Mouse (Mus musculus): ENCODE data around the gene Ccdc174. TPM values are rescaled to one million over a fixed set of nuclear protein-coding genes. Genes with fewer than 3 reads are reported as not detected.

The Ccdc174 gene
- polyA plus RNA-seq, 1 experiment = 4.2 TPM

GRCm38 (mm10) chr6:91917286-91917685 is 39.4 kb downstream of the Ccdc174 start:
- H3K36me3 ChIP-seq (ENCODE audit: control insufficient read depth, insufficient read depth, low read length) = no peaks in the 10 kb centered on the region
- no peak overlapping the region for H3K27ac ChIP-seq (ENCODE audit: insufficient read depth, low read depth, low read length)
- TF ChIP-seq CTCF (conservative IDR thresholded peaks at IDR 0.05; ENCODE audit: insufficient read depth, insufficient read length, low read depth, low read length) (no peak), POLR2A (IDR thresholded peaks at IDR 0.05; ENCODE audit: low read depth, low read length) (no peak)
- H3K27me3 ChIP-seq (replicated peaks; ENCODE audit: control insufficient read depth, insufficient read depth, low read length) = no peaks in the 10 kb centered on the region
- H3K4me3 ChIP-seq (ENCODE audit: insufficient read depth, low read depth, low read length) = no peak overlapping the region
- 26% methylated on average over 4 of the region's 4 CpGs for WGBS
- DNase-seq = no peak
- H3K4me1 ChIP-seq (ENCODE audit: control insufficient read depth, insufficient read depth, low read length) = no peaks in the 10 kb centered on the region

- no peak overlapping the region for H3K27ac ChIP-seq (ENCODE audit: insufficient read depth, low read depth, low read length)
- no peaks in the 10 kb centered on the region for H3K4me1 ChIP-seq (ENCODE audit: control insufficient read depth, insufficient read depth, low read length)
- H3K36me3 ChIP-seq (ENCODE audit: control insufficient read depth, insufficient read depth, low read length) = no peaks in the 10 kb centered on the region
- 84% methylated on average over 11 of the region's 11 CpGs for WGBS
- DNase-seq = no peak
- TF ChIP-seq CTCF (conservative IDR thresholded peaks at IDR 0.05; ENCODE audit: insufficient read depth, insufficient read length, low read depth, low read length) = no peak
- no peak for TF ChIP-seq POLR2A (IDR thresholded peaks at IDR 0.05; ENCODE audit: low read depth, low read length)
- no peaks in the 10 kb centered on the region for H3K27me3 ChIP-seq (replicated peaks; ENCODE audit: control insufficient read depth, insufficient read depth, low read length)
- no peak overlapping the region for H3K4me3 ChIP-seq (ENCODE audit: insufficient read depth, low read depth, low read length)
Measured at GRCm38 (mm10) chr6:91917716-91918115, 39.9 kb downstream of the Ccdc174 start.

GRCm38 (mm10) chr6:91931231-91931630 is 53.4 kb downstream of the Ccdc174 start:
- H3K36me3 ChIP-seq (ENCODE audit: control insufficient read depth, insufficient read depth, low read length) = no peaks in the 10 kb centered on the region
- WGBS = 63% methylated on average over 5 of the region's 5 CpGs
- H3K27ac ChIP-seq (ENCODE audit: insufficient read depth, low read depth, low read length) = no peak overlapping the region

GRCm38 (mm10) chr6:91938491-91938890 is 60.6 kb downstream of the Ccdc174 start:
- DNase-seq = no peak
- no peak for TF ChIP-seq CTCF (conservative IDR thresholded peaks at IDR 0.05; ENCODE audit: insufficient read depth, insufficient read length, low read depth, low read length)
- TF ChIP-seq POLR2A (IDR thresholded peaks at IDR 0.05; ENCODE audit: low read depth, low read length) = no peak
- 57% methylated on average over 4 of the region's 4 CpGs for WGBS
- H3K4me3 ChIP-seq (ENCODE audit: insufficient read depth, low read depth, low read length) = no peak overlapping the region
- no peaks in the 10 kb centered on the region for H3K36me3 ChIP-seq (ENCODE audit: control insufficient read depth, insufficient read depth, low read length)
- no peaks in the 10 kb centered on the region for H3K27me3 ChIP-seq (replicated peaks; ENCODE audit: control insufficient read depth, insufficient read depth, low read length)
- H3K4me1 ChIP-seq (ENCODE audit: control insufficient read depth, insufficient read depth, low read length) = no peaks in the 10 kb centered on the region
- no peak overlapping the region for H3K27ac ChIP-seq (ENCODE audit: insufficient read depth, low read depth, low read length)

More at GRCm38 (mm10) chr6:91931231-91931630, 53.4 kb downstream of the Ccdc174 start:
- H3K4me3 ChIP-seq (ENCODE audit: insufficient read depth, low read depth, low read length) = no peak overlapping the region
- TF ChIP-seq CTCF (conservative IDR thresholded peaks at IDR 0.05; ENCODE audit: insufficient read depth, insufficient read length, low read depth, low read length) (no peak), POLR2A (IDR thresholded peaks at IDR 0.05; ENCODE audit: low read depth, low read length) (no peak)
- H3K27me3 ChIP-seq (replicated peaks; ENCODE audit: control insufficient read depth, insufficient read depth, low read length) = no peaks in the 10 kb centered on the region
- DNase-seq = no peak
- no peaks in the 10 kb centered on the region for H3K4me1 ChIP-seq (ENCODE audit: control insufficient read depth, insufficient read depth, low read length)

- WGBS = 52% methylated on average over 2 of the region's 2 CpGs
- H3K4me3 ChIP-seq (ENCODE audit: insufficient read depth, low read depth, low read length) = no peak overlapping the region
- no peaks in the 10 kb centered on the region for H3K36me3 ChIP-seq (ENCODE audit: control insufficient read depth, insufficient read depth, low read length)
- H3K27me3 ChIP-seq (replicated peaks; ENCODE audit: control insufficient read depth, insufficient read depth, low read length) = no peaks in the 10 kb centered on the region
- H3K4me1 ChIP-seq (ENCODE audit: control insufficient read depth, insufficient read depth, low read length) = no peaks in the 10 kb centered on the region
- no peak for DNase-seq
- TF ChIP-seq CTCF (conservative IDR thresholded peaks at IDR 0.05; ENCODE audit: insufficient read depth, insufficient read length, low read depth, low read length) = no peak
- no peak for TF ChIP-seq POLR2A (IDR thresholded peaks at IDR 0.05; ENCODE audit: low read depth, low read length)
- H3K27ac ChIP-seq (ENCODE audit: insufficient read depth, low read depth, low read length) = no peak overlapping the region
Measured at GRCm38 (mm10) chr6:91948426-91948825, 70.6 kb downstream of the Ccdc174 start.

Other genes starting within 250 kb of the Ccdc174 start
- 277 and 336 TPM in 2 replicates for gene Slc6a6, start 194.0 kb upstream of the Ccdc174 start, polyA plus RNA-seq (2012; rRNA removed)
- 3.8 and 6.4 TPM in 2 replicates for gene Grip2, start 50.8 kb upstream of the Ccdc174 start, polyA plus RNA-seq (2012; rRNA removed)
- 0.19 and 0.26 TPM in 2 replicates for gene 4930590J08Rik, start 24.8 kb downstream of the Ccdc174 start, polyA plus RNA-seq (2012; rRNA removed)
- 11.6 and 12.2 TPM in 2 replicates for gene Fgd5, start 100.8 kb downstream of the Ccdc174 start, polyA plus RNA-seq (2012; rRNA removed)
- gene Nr2c2, start 213.3 kb downstream of the Ccdc174 start, polyA plus RNA-seq (2012; rRNA removed) = 14.5 and 15.5 TPM in 2 replicates

All from kidney, adult 2 months (tissue).